Comparison of ENCODE assay signal across 18 mouse cellular contexts in the genomic region with DNA sequence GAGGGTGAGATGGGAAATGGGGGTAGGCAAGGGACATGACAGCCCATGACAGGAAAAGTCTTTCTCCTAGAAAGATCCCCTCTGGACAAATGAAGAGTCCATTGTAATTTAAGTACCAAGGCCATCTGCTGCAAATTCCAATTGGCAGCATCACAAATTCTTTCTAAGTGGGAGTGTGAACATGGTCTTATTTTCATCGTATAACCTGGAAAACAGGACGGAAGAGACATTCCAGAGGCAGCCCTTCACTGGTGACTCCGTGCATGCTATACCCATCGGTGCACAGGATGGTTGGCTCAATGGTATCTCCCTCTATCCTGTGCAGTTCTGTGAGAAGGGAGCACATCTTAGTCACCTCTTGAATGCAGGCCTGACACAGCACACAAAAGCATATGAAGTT.
DNase-seq lines count a peak whose midpoint lies in the region; ATAC-seq and TF ChIP-seq lines count a peak whose summit lies in the region.
"Had no signal": no experiment of that assay in that cellular context is flagged by ENCODE, and none has a peak within 500 bp of the region (broad histone marks: within the 10 kb centered on the region; RNA-seq: fewer than 3 reads in every experiment).

No protein-coding gene starts in this region.

- H3K4me2 ChIP-seq in midbrain, embryonic 16.5 days (ENCODE audit: low read length) = no peak overlapping the region
- H3K4me2 ChIP-seq: forebrain, embryonic 13.5 days; heart, embryonic 13.5 days; hindbrain, embryonic 15.5 days had no signal

- no peaks in the 10 kb centered on the region for H3K9me3 ChIP-seq in midbrain, embryonic 16.5 days (replicated peaks; ENCODE audit: control insufficient read depth, low read length, poor library complexity, severe bottlenecking)
- H3K9me3 ChIP-seq: embryonic facial prominence, embryonic 10.5 days; forebrain, embryonic 13.5 days; heart, embryonic 13.5 days; hindbrain, embryonic 15.5 days had no signal

- no peaks in the 10 kb centered on the region for H3K27me3 ChIP-seq in midbrain, embryonic 16.5 days (ENCODE audit: control insufficient read depth, insufficient read depth, low read depth, low read length)
- H3K27me3 ChIP-seq: forebrain, embryonic 13.5 days; heart, embryonic 13.5 days; hindbrain, embryonic 15.5 days had no signal

- peaks cover 10% of the 10 kb centered on the region for H3K4me1 ChIP-seq in midbrain, embryonic 16.5 days (ENCODE audit: control insufficient read depth, insufficient read depth, low read length)
- H3K4me1 ChIP-seq: heart, embryonic 13.5 days had no signal

- DNase-seq in cerebellum, postnatal 25 days = peak; percentile 17 to 19
- DNase-seq in cerebellum, postnatal 14 days = no peak
- DNase-seq in left cerebral cortex, adult 2 months (ENCODE audit: extremely low spot score in 1 of 2, low spot score in 2 of 2) = peak in 1 of 2 experiments; percentile 17
- no peak for DNase-seq in left cerebral cortex, postnatal 4 days
- DNase-seq in right cerebral cortex, postnatal 10 days (ENCODE audit: low spot score in 2 of 2) = peak; percentile 25 to 39
- no peak for DNase-seq in right cerebral cortex, postnatal 4 days
- DNase-seq: adrenal gland, postnatal 14 days; forebrain, postnatal 0 days; gastrocnemius, postnatal 36 days; heart, adult 11 months; heart, postnatal 36 days had no signal

- no peaks in the 10 kb centered on the region for H3K36me3 ChIP-seq in midbrain, embryonic 16.5 days (ENCODE audit: control insufficient read depth, insufficient read depth, low read length)
- H3K36me3 ChIP-seq: embryonic facial prominence, embryonic 10.5 days; heart, embryonic 13.5 days; hindbrain, embryonic 15.5 days had no signal

- ATAC-seq in midbrain, embryonic 16.5 days = no peak
- ATAC-seq: activated CD4-positive, CD25-positive, alpha-beta regulatory T cell, adult 4 months; forebrain, embryonic 13.5 days; forebrain, postnatal 0 days; Patski had no signal

- no peak for TF ChIP-seq CTCF in left cerebral cortex, adult 2 months (IDR thresholded peaks at IDR 0.05)

- WGBS in midbrain, embryonic 16.5 days = 94% methylated on average over 4 of the region's 4 CpGs

- intact Hi-C loops in left cerebral cortex, adult 2 months (cut with DNase I) = no loop called here
- intact Hi-C loops in left cerebral cortex, postnatal 4 days (cut with DNase I) = no loop called here

- peak overlapping the region; percentile 59 for H3K27ac ChIP-seq in left cerebral cortex, adult 2 months
- H3K27ac ChIP-seq in midbrain, embryonic 16.5 days (ENCODE audit: low read length) = no peak overlapping the region
- H3K27ac ChIP-seq: embryonic facial prominence, embryonic 10.5 days; forebrain, embryonic 13.5 days; heart, embryonic 13.5 days; hindbrain, embryonic 15.5 days had no signal

- H3K9ac ChIP-seq in midbrain, embryonic 16.5 days (ENCODE audit: low read depth, low read length) = no peak overlapping the region
- H3K9ac ChIP-seq: forebrain, embryonic 13.5 days; forebrain, postnatal 0 days; heart, embryonic 13.5 days; hindbrain, embryonic 15.5 days had no signal

- no peak overlapping the region for H3K4me3 ChIP-seq in left cerebral cortex, adult 2 months
- H3K4me3 ChIP-seq in midbrain, embryonic 16.5 days (ENCODE audit: low read depth, low read length) = no peak overlapping the region
- H3K4me3 ChIP-seq: embryonic facial prominence, embryonic 10.5 days; forebrain, embryonic 13.5 days; heart, embryonic 13.5 days; hindbrain, embryonic 15.5 days had no signal

Comparison
In these comparisons a context has a peak if more than half of its experiments do, and no peak if none do; other contexts are left out.
1. DNase-seq: peak in cerebellum, postnatal 25 days (2 of 2) and right cerebral cortex, postnatal 10 days (2 of 2); none in cerebellum, postnatal 14 days (0 of 2), left cerebral cortex, postnatal 4 days (single experiment) and right cerebral cortex, postnatal 4 days (single experiment).